Mouse (Mus musculus): ENCODE measurements around the gene Slc44a1. TPM values are rescaled to one million over a fixed set of nuclear protein-coding genes. Genes with fewer than 3 reads are reported as not detected.

Gene Slc44a1
- polyA plus RNA-seq, 1 experiment from 2014 or later = 21.4 TPM

- Histone ChIP-seq H3K9me3 (replicated peaks) (no peaks in the 10 kb centered on the region), H3K27ac (no peak overlapping the region), H3K36me3 (no peaks in the 10 kb centered on the region), H3K9ac (no peak overlapping the region), H3K4me2 (replicated peaks) (no peak overlapping the region), H3K4me1 (no peaks in the 10 kb centered on the region), H3K27me3 (no peaks in the 10 kb centered on the region), H3K4me3 (no peak overlapping the region)
- no peak for ATAC-seq (ENCODE audit: low FRiP score)
- WGBS = 61% methylated on average over 2 of the region's 2 CpGs
Observed at GRCm38 (mm10) chr4:53526446-53526845, 86.2 kb downstream of the Slc44a1 start.

DNA sequence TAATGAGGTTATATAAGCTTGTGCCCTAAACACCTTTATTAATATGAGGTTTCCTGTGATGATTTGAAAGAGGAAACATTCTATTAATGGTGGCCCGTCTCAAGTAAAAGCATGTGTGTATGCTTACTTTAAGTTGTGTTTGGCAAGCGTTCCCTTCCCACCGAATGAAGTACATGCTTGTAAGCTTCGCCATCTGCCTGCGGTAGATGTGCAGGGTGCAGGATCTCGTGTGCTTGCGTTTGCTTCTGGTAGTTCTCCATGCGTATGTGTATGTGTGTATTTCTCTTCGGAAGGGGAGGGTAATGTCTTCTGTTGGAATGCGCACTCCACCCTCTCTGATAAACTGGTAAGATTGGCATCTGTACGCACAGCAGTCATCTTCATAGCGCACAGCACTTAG is 95.6 kb downstream of the Slc44a1 start:
- H3K4me3 ChIP-seq = no peak overlapping the region
- H3K27ac ChIP-seq = no peak overlapping the region
- no peak for ATAC-seq (ENCODE audit: low FRiP score)
- H3K27me3 ChIP-seq = no peaks in the 10 kb centered on the region
- H3K9ac ChIP-seq = no peak overlapping the region
- 92% methylated on average over 12 of the region's 12 CpGs for WGBS
- no peaks in the 10 kb centered on the region for H3K9me3 ChIP-seq (replicated peaks)
- no peak overlapping the region for H3K4me2 ChIP-seq (replicated peaks)
- H3K4me1 ChIP-seq = no peaks in the 10 kb centered on the region
- no peaks in the 10 kb centered on the region for H3K36me3 ChIP-seq

GRCm38 (mm10) chr4:53537101-53537500 is 96.9 kb downstream of the Slc44a1 start:
- no peak overlapping the region for H3K9ac ChIP-seq
- no peak overlapping the region for H3K27ac ChIP-seq
- no peak for ATAC-seq (ENCODE audit: low FRiP score)
- H3K4me2 ChIP-seq (replicated peaks) = no peak overlapping the region
- no peaks in the 10 kb centered on the region for H3K36me3 ChIP-seq
- no peaks in the 10 kb centered on the region for H3K9me3 ChIP-seq (replicated peaks)
- H3K4me1 ChIP-seq = no peaks in the 10 kb centered on the region
- no peak overlapping the region for H3K4me3 ChIP-seq
- no peaks in the 10 kb centered on the region for H3K27me3 ChIP-seq

GRCm38 (mm10) chr4:53537539-53537938 is 97.3 kb downstream of the Slc44a1 start:
- Histone ChIP-seq H3K4me3 (no peak overlapping the region), H3K4me1 (no peaks in the 10 kb centered on the region), H3K27me3 (no peaks in the 10 kb centered on the region), H3K9ac (no peak overlapping the region), H3K9me3 (replicated peaks) (no peaks in the 10 kb centered on the region), H3K36me3 (no peaks in the 10 kb centered on the region), H3K27ac (no peak overlapping the region), H3K4me2 (replicated peaks) (no peak overlapping the region)
- ATAC-seq (ENCODE audit: low FRiP score) = no peak
- 91% methylated on average over 2 of the region's 2 CpGs for WGBS

- H3K27me3 ChIP-seq = no peaks in the 10 kb centered on the region
- H3K9me3 ChIP-seq (replicated peaks) = no peaks in the 10 kb centered on the region
- 88% methylated on average over 11 of the region's 11 CpGs for WGBS
- no peak overlapping the region for H3K4me2 ChIP-seq (replicated peaks)
- no peak for ATAC-seq (ENCODE audit: low FRiP score)
- no peak overlapping the region for H3K4me3 ChIP-seq
- no peak overlapping the region for H3K9ac ChIP-seq
- no peak overlapping the region for H3K27ac ChIP-seq
- no peaks in the 10 kb centered on the region for H3K4me1 ChIP-seq
- 0 out of 2 replicates have a peak, but pooled peaks cover 3% of the 10 kb centered on the region for H3K36me3 ChIP-seq
Observed at GRCm38 (mm10) chr4:53538600-53538999, 98.4 kb downstream of the Slc44a1 start.

DNA sequence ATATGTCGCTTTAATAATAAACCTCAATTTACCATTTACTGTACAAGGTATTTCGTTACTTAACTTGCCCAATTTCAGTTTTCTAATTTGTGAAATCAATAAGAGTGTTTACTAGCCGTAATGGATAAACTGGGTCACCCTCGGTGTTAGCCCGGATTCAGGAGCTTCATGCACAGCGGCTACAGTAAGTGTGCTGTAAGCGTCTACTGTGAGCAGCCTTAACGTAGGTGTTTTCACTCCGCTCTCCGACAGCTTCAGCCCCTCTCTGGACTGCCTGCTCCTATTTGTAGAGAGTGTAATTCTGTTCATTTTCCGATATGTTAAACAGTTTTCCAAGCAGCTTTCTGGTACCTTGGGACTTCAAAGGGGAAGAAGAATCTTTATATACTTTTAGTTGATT is 99.7 kb downstream of the Slc44a1 start:
- Histone ChIP-seq H3K4me1 (no peaks in the 10 kb centered on the region), H3K36me3 (peaks cover 8% of the 10 kb centered on the region; the same call in 1 of the 2 replicates), H3K27ac (no peak overlapping the region), H3K4me3 (no peak overlapping the region), H3K9ac (no peak overlapping the region), H3K4me2 (replicated peaks) (no peak overlapping the region), H3K9me3 (replicated peaks) (no peaks in the 10 kb centered on the region), H3K27me3 (no peaks in the 10 kb centered on the region)
- WGBS = 91% methylated on average over 11 of the region's 11 CpGs
- no peak for ATAC-seq (ENCODE audit: low FRiP score)

DNA sequence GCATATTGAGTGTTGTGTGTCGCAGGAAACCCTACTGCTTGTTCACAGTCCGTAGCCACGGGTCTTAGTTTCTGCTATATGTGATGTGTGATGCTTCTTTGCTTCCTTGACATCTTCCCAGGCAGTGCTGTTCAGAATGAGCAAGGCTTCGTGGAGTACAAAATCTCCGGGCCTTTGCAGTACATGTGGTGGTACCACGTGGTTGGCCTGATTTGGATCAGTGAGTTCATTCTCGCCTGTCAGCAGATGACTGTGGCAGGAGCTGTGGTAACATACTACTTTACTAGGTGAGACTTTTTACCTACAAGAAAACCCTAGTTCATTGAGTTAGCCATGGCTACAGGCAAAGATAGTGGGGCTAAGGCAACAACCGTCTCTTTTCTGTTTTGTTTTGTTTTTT is 103.2 kb downstream of the Slc44a1 start:
- Histone ChIP-seq H3K4me2 (replicated peaks) (no peak overlapping the region), H3K9ac (no peak overlapping the region), H3K27me3 (no peaks in the 10 kb centered on the region), H3K36me3 (peaks cover 8% of the 10 kb centered on the region; the same call in 1 of the 2 replicates), H3K4me1 (no peaks in the 10 kb centered on the region), H3K4me3 (no peak overlapping the region), H3K27ac (no peak overlapping the region), H3K9me3 (replicated peaks) (no peaks in the 10 kb centered on the region)
- 93% methylated on average over 8 of the region's 8 CpGs for WGBS
- no peak for ATAC-seq (ENCODE audit: low FRiP score)

DNA sequence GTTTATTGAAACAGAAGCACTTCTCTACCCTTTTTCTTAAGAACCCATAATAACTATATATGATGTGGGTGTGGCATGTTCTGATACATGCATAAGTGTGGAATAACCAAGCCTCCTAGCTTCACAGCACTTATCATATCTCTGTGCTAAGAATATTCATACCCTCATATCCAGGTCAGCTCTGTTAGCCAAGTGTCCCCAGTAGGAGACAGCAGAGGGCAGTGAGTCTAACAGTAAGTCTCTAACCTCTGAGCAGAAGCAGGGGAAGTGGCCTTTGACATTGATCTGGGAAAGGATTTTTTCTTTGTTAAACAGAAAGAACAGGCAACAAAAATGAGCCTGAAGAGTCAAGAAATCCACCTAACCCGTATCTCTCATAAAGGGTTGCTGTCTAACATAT is 104.7 kb downstream of the Slc44a1 start:
- no peak for ATAC-seq (ENCODE audit: low FRiP score)
- peaks cover 8% of the 10 kb centered on the region; the same call in 1 of the 2 replicates for H3K36me3 ChIP-seq

DNA sequence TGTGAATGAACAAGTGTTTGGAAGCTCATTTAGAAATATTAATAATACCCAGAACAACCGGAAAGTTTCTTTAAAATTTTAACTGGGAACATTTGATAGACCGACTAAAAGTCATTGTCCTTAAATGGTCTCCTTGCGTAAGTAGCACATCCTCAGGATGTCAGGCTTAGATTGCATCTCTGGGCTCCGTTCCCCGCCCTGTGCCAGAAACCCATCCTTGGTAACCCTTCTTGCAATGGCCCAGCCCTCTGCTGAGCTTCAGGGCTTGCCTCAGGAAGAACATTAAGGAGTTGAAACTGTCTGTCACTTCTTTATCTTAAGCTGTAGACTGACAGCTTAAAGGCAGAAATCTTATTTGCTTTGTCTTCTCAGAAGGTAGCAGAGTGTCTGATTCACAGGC is 107.2 kb downstream of the Slc44a1 start:
- H3K4me2 ChIP-seq (replicated peaks) = no peak overlapping the region
- no peak overlapping the region for H3K27ac ChIP-seq
- peaks cover 8% of the 10 kb centered on the region; the same call in 1 of the 2 replicates for H3K36me3 ChIP-seq
- no peak for ATAC-seq (ENCODE audit: low FRiP score)
- no peaks in the 10 kb centered on the region for H3K9me3 ChIP-seq (replicated peaks)
- no peaks in the 10 kb centered on the region for H3K4me1 ChIP-seq
- H3K9ac ChIP-seq = no peak overlapping the region
- H3K4me3 ChIP-seq = no peak overlapping the region
- H3K27me3 ChIP-seq = no peaks in the 10 kb centered on the region
- 96% methylated on average over 5 of the region's 5 CpGs for WGBS

More for the DNA sequence above, 104.7 kb downstream of the Slc44a1 start:
- Histone ChIP-seq H3K4me2 (replicated peaks) (no peak overlapping the region), H3K27ac (no peak overlapping the region), H3K27me3 (no peaks in the 10 kb centered on the region), H3K9ac (no peak overlapping the region), H3K9me3 (replicated peaks) (no peaks in the 10 kb centered on the region), H3K4me1 (no peaks in the 10 kb centered on the region), H3K4me3 (no peak overlapping the region)
- 89% methylated on average over 1 of the region's 1 CpGs for WGBS

DNA sequence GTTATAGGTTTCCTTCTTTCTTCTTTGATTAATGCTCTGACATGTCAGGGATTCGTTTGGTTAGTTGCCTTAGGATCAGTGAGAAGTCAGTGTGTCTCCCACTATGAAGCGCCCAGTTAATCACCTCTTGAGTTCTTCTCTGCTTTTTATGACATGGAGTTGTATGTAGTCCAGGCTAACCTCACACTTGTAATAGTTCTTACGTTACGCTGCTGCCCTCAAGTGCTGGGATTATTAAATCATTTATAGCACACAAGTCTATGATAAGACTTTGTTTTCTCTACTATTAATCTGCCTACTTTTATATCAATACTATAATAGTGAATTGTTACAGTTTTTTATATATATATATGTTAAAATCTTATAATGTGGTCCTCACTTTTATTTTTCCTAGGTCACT is 109.2 kb downstream of the Slc44a1 start:
- H3K27me3 ChIP-seq = no peaks in the 10 kb centered on the region
- WGBS = 82% methylated on average over 4 of the region's 4 CpGs
- H3K4me2 ChIP-seq (replicated peaks) = no peak overlapping the region
- peaks cover 5% of the 10 kb centered on the region; the same call in 1 of the 2 replicates for H3K36me3 ChIP-seq
- no peak overlapping the region for H3K4me3 ChIP-seq
- no peaks in the 10 kb centered on the region for H3K4me1 ChIP-seq
- no peaks in the 10 kb centered on the region for H3K9me3 ChIP-seq (replicated peaks)
- no peak overlapping the region for H3K9ac ChIP-seq
- H3K27ac ChIP-seq = no peak overlapping the region
- no peak for ATAC-seq (ENCODE audit: low FRiP score)

GRCm38 (mm10) chr4:53564618-53565017 is 124.4 kb downstream of the Slc44a1 start:
- no peak overlapping the region for H3K4me2 ChIP-seq (replicated peaks)
- H3K9me3 ChIP-seq (replicated peaks) = no peaks in the 10 kb centered on the region
- no peak overlapping the region for H3K4me3 ChIP-seq
- no peak overlapping the region for H3K27ac ChIP-seq
- H3K36me3 ChIP-seq = no peaks in the 10 kb centered on the region
- H3K27me3 ChIP-seq = no peaks in the 10 kb centered on the region
- 77% methylated on average over 5 of the region's 5 CpGs for WGBS
- ATAC-seq (ENCODE audit: low FRiP score) = no peak
- H3K9ac ChIP-seq = no peak overlapping the region
- no peaks in the 10 kb centered on the region for H3K4me1 ChIP-seq

DNA sequence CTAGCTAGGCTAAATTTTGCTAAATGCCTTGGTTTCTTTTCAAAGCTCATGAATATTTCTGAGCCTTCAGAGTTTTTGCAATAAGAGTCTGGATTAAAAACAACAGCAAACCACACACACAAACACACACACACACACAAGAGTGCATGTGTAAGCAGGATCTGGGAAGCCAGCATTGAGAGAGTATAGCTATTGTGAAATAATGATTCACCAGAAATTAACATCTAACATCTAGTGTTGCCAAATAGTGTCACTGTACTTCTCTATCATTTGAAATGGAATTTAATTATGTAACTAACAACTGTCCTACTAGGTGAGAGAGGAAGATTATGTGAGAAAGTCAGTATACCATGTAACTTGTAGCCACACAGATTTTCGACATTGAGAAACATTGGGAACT is 126.9 kb downstream of the Slc44a1 start:
- H3K36me3 ChIP-seq = no peaks in the 10 kb centered on the region
- no peaks in the 10 kb centered on the region for H3K27me3 ChIP-seq
- no peaks in the 10 kb centered on the region for H3K9me3 ChIP-seq (replicated peaks)
- ATAC-seq (ENCODE audit: low FRiP score) = no peak
- H3K4me2 ChIP-seq (replicated peaks) = no peak overlapping the region
- WGBS = 97% methylated on average over 1 of the region's 1 CpGs
- H3K4me1 ChIP-seq = no peaks in the 10 kb centered on the region
- no peak overlapping the region for H3K27ac ChIP-seq
- H3K4me3 ChIP-seq = no peak overlapping the region
- no peak overlapping the region for H3K9ac ChIP-seq

- WGBS = 81% methylated on average over 2 of the region's 2 CpGs
- no peak overlapping the region for H3K4me3 ChIP-seq
- no peaks in the 10 kb centered on the region for H3K27me3 ChIP-seq
- no peak for ATAC-seq (ENCODE audit: low FRiP score)
- H3K9ac ChIP-seq = no peak overlapping the region
- no peak overlapping the region for H3K4me2 ChIP-seq (replicated peaks)
- no peaks in the 10 kb centered on the region for H3K4me1 ChIP-seq
- H3K9me3 ChIP-seq (replicated peaks) = no peaks in the 10 kb centered on the region
- no peak overlapping the region for H3K27ac ChIP-seq
- no peaks in the 10 kb centered on the region for H3K36me3 ChIP-seq
Observed at GRCm38 (mm10) chr4:53575558-53575957, 135.3 kb downstream of the Slc44a1 start.
